Mouse (Mus musculus) ZHBTc4 (cell line): ENCODE results near the gene Setd1b.

ENCODE experiments used
- DNase-seq: peaks from one replicate; pipeline ENCODE4 v3.0.0-alpha.2; 2011; ENCODE audit warnings: low read depth, low spot score

Gene Setd1b

GRCm38 (mm10) chr5:123127031-123127430 lies 15.0 kb upstream of the Setd1b start:
- DNase-seq, result no peak

GRCm38 (mm10) chr5:123128426-123129169 lies 13.4 kb upstream of the Setd1b start:
- no peak for DNase-seq

- DNase-seq, result no peak
These were observed 12.7 kb upstream of the Setd1b start for GRCm38 (mm10) chr5:123129170-123129757.

- no peak for DNase-seq
These were observed 11.8 kb upstream of the Setd1b start for GRCm38 (mm10) chr5:123130030-123130813.

GRCm38 (mm10) chr5:123130814-123131148 lies 11.2 kb upstream of the Setd1b start:
- no peak for DNase-seq

GRCm38 (mm10) chr5:123132308-123133071 lies 9.5 kb upstream of the Setd1b start, which contains the start of gene Rhof:
Rhof (minus strand) TSS chr5:123132692.
- DNase-seq, result peak; percentile 95

- DNase-seq, result peak; percentile 92
These were observed 8.8 kb upstream of the Setd1b start for GRCm38 (mm10) chr5:123133083-123133783.

- DNase-seq, result peak; percentile 71
These were observed 8.2 kb upstream of the Setd1b start for GRCm38 (mm10) chr5:123133784-123134143.

GRCm38 (mm10) chr5:123134186-123134874 lies 7.7 kb upstream of the Setd1b start:
- DNase-seq, result no peak

- DNase-seq, result peak; percentile 88
These were observed 7.1 kb upstream of the Setd1b start for GRCm38 (mm10) chr5:123134875-123135382.

- peak; percentile 97 for DNase-seq
These were observed 6.3 kb upstream of the Setd1b start for GRCm38 (mm10) chr5:123135471-123136360.

GRCm38 (mm10) chr5:123136361-123137043 lies 5.5 kb upstream of the Setd1b start:
- DNase-seq, result peak; percentile 95

- DNase-seq, result peak; percentile 91
These were observed 4.7 kb upstream of the Setd1b start for GRCm38 (mm10) chr5:123137044-123137909.

- DNase-seq, result no peak
These were observed 4.1 kb upstream of the Setd1b start for GRCm38 (mm10) chr5:123137910-123138229.

GRCm38 (mm10) chr5:123138230-123138911 lies 3.6 kb upstream of the Setd1b start:
- peak; percentile 100 for DNase-seq

GRCm38 (mm10) chr5:123138953-123139721 lies 2.9 kb upstream of the Setd1b start:
- peak; percentile 89 for DNase-seq
